Mouse (Mus musculus) spleen, adult 2 months (tissue): ENCODE measurements at regions not wholly inside any gene's neighbourhood (a gene's known extent, or its start where the extent isn't known, plus 50 kb on each side); places are given as distances from the start of the nearest gene placed in this dataset.

Experiments
- CTCF ChIP-seq: fragments of 200-500 bp; IDR thresholded peaks from 2 replicates; pipeline ENCODE4 v1.5.1; 2011; ENCODE audit warnings: mild to moderate bottlenecking, inconsistent platforms; ENCODE audit not compliant: insufficient read depth, insufficient read length, insufficient replicate concordance; ENCODE audit errors: extremely low read depth
- POLR2A ChIP-seq: fragments of 200-500 bp; IDR thresholded peaks from 2 replicates; pipeline ENCODE4 v1.6.1; 2011; ENCODE audit warnings: low read depth, low read length, inconsistent platforms

GRCm38 (mm10) chr7:136525821-136526220 lies 368.6 kb upstream of the Mgmt start:
- TF ChIP-seq POLR2A (no peak), CTCF (no peak)
